Mouse (Mus musculus): ENCODE measurements around the gene Gm45808. TPM values are rescaled to one million over a fixed set of nuclear protein-coding genes. Genes with fewer than 3 reads are reported as not detected.

Gene Gm45808
- not detected in 2 replicates for polyA plus RNA-seq (2012)

DNA sequence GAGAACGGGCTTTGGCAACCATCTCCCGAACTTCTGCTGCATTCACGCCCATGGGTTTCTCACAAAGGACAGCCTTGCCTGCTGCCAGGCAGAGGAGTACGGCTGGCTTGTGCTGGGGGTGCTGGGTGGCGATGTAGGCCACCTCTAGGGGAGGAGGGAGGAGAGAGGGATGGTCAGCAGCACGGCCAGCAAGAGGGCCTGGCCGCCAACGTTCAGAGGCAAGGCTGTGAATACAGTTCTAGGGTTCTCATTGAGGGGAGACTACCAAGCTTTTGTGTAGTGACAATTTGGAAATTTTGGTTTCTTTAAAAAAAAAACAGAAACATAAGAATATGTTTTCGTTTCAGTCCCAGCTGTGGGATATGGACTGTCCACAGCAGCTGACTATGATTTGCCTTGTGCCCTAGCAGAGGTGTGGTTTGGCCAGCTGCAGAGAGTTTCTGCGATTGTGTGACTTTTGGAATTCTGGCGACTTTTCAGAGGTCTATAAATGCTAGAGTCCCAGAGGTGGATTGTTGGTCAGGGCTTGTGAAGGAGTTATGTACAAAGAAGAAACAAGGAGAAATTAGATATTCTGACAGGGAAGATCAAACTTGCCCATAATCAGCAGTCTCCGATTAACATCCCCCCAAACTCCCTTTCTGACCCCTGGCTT is at the start of gene Gm45808:
Gm45808 (minus strand) TSS at position 51 of the 655 bp plus-strand sequence.

DNA sequence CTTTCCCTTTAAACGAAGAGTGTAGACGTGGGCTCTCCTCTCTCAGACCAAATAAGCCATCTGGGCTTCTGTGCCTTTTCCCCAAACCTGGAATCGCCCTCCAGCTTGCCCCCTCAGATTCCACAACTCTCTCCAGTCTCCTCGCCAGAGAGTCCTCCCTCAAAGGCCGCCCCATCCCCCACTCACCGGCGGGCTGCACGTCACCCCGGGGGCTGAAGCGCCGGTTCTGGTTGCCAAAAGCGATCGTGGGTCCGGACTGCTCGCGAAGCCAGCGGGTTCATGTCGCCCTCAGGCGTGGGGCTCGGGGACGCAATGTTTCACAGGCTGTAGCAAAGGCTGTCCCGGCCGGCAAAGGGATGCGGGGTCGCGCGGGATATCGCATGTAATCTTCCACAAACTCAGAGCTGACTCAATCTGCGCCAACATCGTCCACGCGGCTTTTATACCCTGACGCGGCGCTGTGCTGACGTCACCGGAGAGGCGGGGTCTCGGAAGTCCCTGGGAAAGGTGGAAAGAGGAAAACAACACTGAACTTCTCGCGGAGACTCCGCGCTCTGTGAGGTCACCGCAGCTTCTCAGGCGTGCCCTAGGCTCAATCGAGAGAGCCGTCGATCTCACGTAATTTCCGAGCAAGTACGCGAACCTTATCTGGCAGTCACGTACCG is 39.3 kb upstream of the Gm45808 start, which contains the start of the genes Ppp1r15a and Plekha4:
Ppp1r15a (minus strand) TSS at position 460 of the 665 bp plus-strand sequence.
Plekha4 (plus strand) TSS at position 522 of the 665 bp plus-strand sequence.

GRCm38 (mm10) chr7:45509912-45510787 is 23.5 kb upstream of the Gm45808 start, which contains the start of gene Nucb1:
TSS of gene Nucb1 (minus strand) at chr7:45510406.

GRCm38 (mm10) chr7:45488293-45489204 is 1.9 kb upstream of the Gm45808 start, which contains the start of gene Dhdh:
TSS of gene Dhdh (minus strand) at chr7:45488805.

GRCm38 (mm10) chr7:45481374-45481927 is 5.2 kb downstream of the Gm45808 start, which contains the start of gene Tulp2:
TSS of gene Tulp2 (plus strand) at chr7:45481877.

GRCm38 (mm10) chr7:45466283-45467089 is 20.1 kb downstream of the Gm45808 start, which contains the start of gene Bax:
TSS of gene Bax (minus strand) at chr7:45466898.

GRCm38 (mm10) chr7:45459564-45460140 is 27.0 kb downstream of the Gm45808 start, which contains the start of gene Ftl1:
TSS of gene Ftl1 (minus strand) at chr7:45459884.

GRCm38 (mm10) chr7:45437521-45438276 is 48.9 kb downstream of the Gm45808 start, which contains the start of gene Ruvbl2:
TSS of gene Ruvbl2 (minus strand) at chr7:45438096.

GRCm38 (mm10) chr7:45434203-45435015 is 52.2 kb downstream of the Gm45808 start, which contains the start of gene Gys1:
TSS of gene Gys1 (plus strand) at chr7:45434844.

DNA sequence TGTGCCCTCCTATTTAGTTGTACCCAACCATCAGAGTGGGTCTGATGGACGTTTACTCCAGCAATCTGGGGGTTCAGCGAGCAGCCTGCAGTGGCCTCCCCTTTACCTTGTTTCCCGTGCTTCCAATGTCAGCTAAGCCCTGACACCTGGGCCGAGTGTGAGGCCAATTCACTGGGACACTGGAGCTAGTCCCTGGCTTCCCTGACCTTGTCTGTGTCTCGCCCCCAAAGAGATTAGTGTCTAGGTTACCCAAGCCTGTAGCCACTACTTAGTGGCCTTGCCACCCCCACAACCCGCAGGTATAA is 66.0 kb downstream of the Gm45808 start, which contains the start of gene Lhb:
Lhb (plus strand) TSS at position 206 of the 305 bp plus-strand sequence.

Other genes starting within 250 kb of the Gm45808 start
- 173 and 185 TPM in 2 replicates for gene Cd37, start 247.7 kb downstream of the Gm45808 start, polyA plus RNA-seq (2012)
- gene Slc6a16, start 245.7 kb downstream of the Gm45808 start, polyA plus RNA-seq (2012): not detected in 2 replicates
- 0.09 TPM in 1 of 2 replicates, not detected in the other for gene Slc6a21, start 209.3 kb downstream of the Gm45808 start, polyA plus RNA-seq (2012)
- 3.3 and 5.4 TPM in 2 replicates for gene Trpm4, start 153.0 kb downstream of the Gm45808 start, polyA plus RNA-seq (2012)
- not detected in 2 replicates for gene Hrc, start 151.5 kb downstream of the Gm45808 start, polyA plus RNA-seq (2012)
- gene Ppfia3, start 119.8 kb downstream of the Gm45808 start, polyA plus RNA-seq (2012): 0.56 TPM in 2 replicates
- 2.3 and 2.6 TPM in 2 replicates for gene Lin7b, start 116.2 kb downstream of the Gm45808 start, polyA plus RNA-seq (2012)
- gene Snrnp70, start 91.1 kb downstream of the Gm45808 start, polyA plus RNA-seq (2012): 920 and 1,244 TPM in 2 replicates
- gene Kcna7, start 81.2 kb downstream of the Gm45808 start, polyA plus RNA-seq (2012): 0.04 and 0.28 TPM in 2 replicates
- 0.04 TPM in 1 of 2 replicates, not detected in the other for gene Ntf5, start 73.1 kb downstream of the Gm45808 start, polyA plus RNA-seq (2012)
- 0.11 TPM in 1 of 2 replicates, not detected in the other for gene Lhb, start 66.0 kb downstream of the Gm45808 start, polyA plus RNA-seq (2012)
- 28.3 and 36.5 TPM in 2 replicates for gene Gys1, start 52.0 kb downstream of the Gm45808 start, polyA plus RNA-seq (2012)
- 407 and 425 TPM in 2 replicates for gene Ruvbl2, start 48.7 kb downstream of the Gm45808 start, polyA plus RNA-seq (2012)
- gene Ftl1, start 26.9 kb downstream of the Gm45808 start, polyA plus RNA-seq (2012): 3,550 and 4,748 TPM in 2 replicates
- gene Bax, start 19.9 kb downstream of the Gm45808 start, polyA plus RNA-seq (2012): 188 and 194 TPM in 2 replicates
- 0.05 TPM in 1 of 2 replicates, not detected in the other for gene Tulp2, start 4.9 kb downstream of the Gm45808 start, polyA plus RNA-seq (2012)
- 4.6 TPM in 2 replicates for gene Dhdh, start 2.0 kb upstream of the Gm45808 start, polyA plus RNA-seq (2012)
- 728 and 929 TPM in 2 replicates for gene Nucb1, start 23.6 kb upstream of the Gm45808 start, polyA plus RNA-seq (2012)
- 397 and 438 TPM in 2 replicates for gene Ppp1r15a, start 39.5 kb upstream of the Gm45808 start, polyA plus RNA-seq (2012)
- gene Plekha4, start 39.5 kb upstream of the Gm45808 start, polyA plus RNA-seq (2012): 0.93 and 1.1 TPM in 2 replicates
- gene Hsd17b14, start 68.1 kb upstream of the Gm45808 start, polyA plus RNA-seq (2012): 2.8 and 3.1 TPM in 2 replicates
- gene Bcat2, start 83.3 kb upstream of the Gm45808 start, polyA plus RNA-seq (2012): 58.9 and 61.2 TPM in 2 replicates
- gene Fgf21, start 128.7 kb upstream of the Gm45808 start, polyA plus RNA-seq (2012): not detected in 2 replicates
- not detected in 2 replicates for gene Fut1, start 130.5 kb upstream of the Gm45808 start, polyA plus RNA-seq (2012)
- 0.14 and 0.18 TPM in 2 replicates for gene Izumo1, start 135.0 kb upstream of the Gm45808 start, polyA plus RNA-seq (2012)
- 0.60 and 0.75 TPM in 2 replicates for gene Rasip1, start 140.7 kb upstream of the Gm45808 start, polyA plus RNA-seq (2012)
- gene Mamstr, start 153.2 kb upstream of the Gm45808 start, polyA plus RNA-seq (2012): 0.30 TPM in 1 of 2 replicates, not detected in the other
- gene Fut2, start 179.6 kb upstream of the Gm45808 start, polyA plus RNA-seq (2012): 0.10 TPM in 1 of 2 replicates, not detected in the other
- gene Ntn5, start 197.2 kb upstream of the Gm45808 start, polyA plus RNA-seq (2012): 0.04 TPM in 1 of 2 replicates, not detected in the other
- gene Sec1, start 207.6 kb upstream of the Gm45808 start, polyA plus RNA-seq (2012): 0.04 TPM in 1 of 2 replicates, not detected in the other
- 0.31 TPM in 1 of 2 replicates, not detected in the other for gene Car11, start 213.0 kb upstream of the Gm45808 start, polyA plus RNA-seq (2012)
- gene Dbp, start 218.3 kb upstream of the Gm45808 start, polyA plus RNA-seq (2012): 13.7 and 15.4 TPM in 2 replicates
- gene Rpl18, start 228.6 kb upstream of the Gm45808 start, polyA plus RNA-seq (2012): 13,154 and 13,434 TPM in 2 replicates
- gene Sphk2, start 231.2 kb upstream of the Gm45808 start, polyA plus RNA-seq (2012): 95.0 and 123 TPM in 2 replicates
- gene Fam83e, start 234.4 kb upstream of the Gm45808 start, polyA plus RNA-seq (2012): 1.4 and 2.6 TPM in 2 replicates
- gene Spaca4, start 239.0 kb upstream of the Gm45808 start, polyA plus RNA-seq (2012): not detected in 2 replicates